Mouse (Mus musculus): ENCODE measurements around the gene Zfp292. TPM values are rescaled to one million over a fixed set of nuclear protein-coding genes. Genes with fewer than 3 reads are reported as not detected.

The Zfp292 gene
- polyA plus RNA-seq, 1 experiment, result 1.8 TPM

GRCm38 (mm10) chr4:34782730-34783129 lies 100.0 kb downstream of the Zfp292 start:
- no peak overlapping the region for H3K4me2 ChIP-seq (ENCODE audit: low read depth)
- H3K79me2 ChIP-seq (ENCODE audit: control insufficient read depth, insufficient read depth), result no peaks in the 10 kb centered on the region
- TF ChIP-seq POLR2AphosphoS2 (IDR thresholded peaks at IDR 0.05; ENCODE audit: insufficient read length, low read depth) (no peak), MYOG (IDR thresholded peaks at IDR 0.05; ENCODE audit: control insufficient read depth in 1 of 3, insufficient read depth in 1 of 3, insufficient read length in 2 of 3, low read depth in 2 of 3) (no peak), REST (IDR thresholded peaks at IDR 0.05; ENCODE audit: insufficient read depth, insufficient read length) (no peak), USF1 (IDR thresholded peaks at IDR 0.05; ENCODE audit: low read depth) (no peak), MAX (IDR thresholded peaks at IDR 0.05; ENCODE audit: low read depth) (no peak), TCF3 (IDR thresholded peaks at IDR 0.05; ENCODE audit: insufficient read length, low read depth) (no peak), TCF12 (IDR thresholded peaks at IDR 0.05; ENCODE audit: insufficient read depth, poor library complexity, severe bottlenecking) (no peak), E2F4 (IDR thresholded peaks at IDR 0.05; ENCODE audit: insufficient read depth) (no peak), MYOD1 (IDR thresholded peaks at IDR 0.05; ENCODE audit: control insufficient read depth in 1 of 3, insufficient read length in 2 of 3, low read depth in 2 of 3) (no peak), CEBPB (IDR thresholded peaks at IDR 0.05; ENCODE audit: insufficient read depth, poor library complexity, severe bottlenecking) (no peak), POLR2A (IDR thresholded peaks at IDR 0.05; ENCODE audit: insufficient read length, low read depth) (no peak), SRF (IDR thresholded peaks at IDR 0.05; ENCODE audit: control insufficient read depth, insufficient read length, low read depth) (no peak)
- H3K27me3 ChIP-seq (ENCODE audit: control insufficient read depth, insufficient read depth, insufficient read length), result no peaks in the 10 kb centered on the region
- no peak overlapping the region for H3K4me3 ChIP-seq
- no peaks in the 10 kb centered on the region for H3K36me3 ChIP-seq (ENCODE audit: control insufficient read depth, insufficient read depth)
- no peak overlapping the region for H3ac ChIP-seq (ENCODE audit: control insufficient read depth, insufficient read length)

- Histone ChIP-seq H3K4me3 (peak within 1 kb of the TSS; percentile 60), H3K27me3 (ENCODE audit: control insufficient read depth, insufficient read depth, insufficient read length) (no peaks in the 10 kb centered on the region), H3ac (ENCODE audit: control insufficient read depth, insufficient read length) (no peak within 1 kb of the TSS), H3K4me2 (ENCODE audit: low read depth) (peak within 1 kb of the TSS; percentile 91), H3K79me2 (ENCODE audit: control insufficient read depth, insufficient read depth) (no peaks in the 10 kb centered on the region), H3K36me3 (ENCODE audit: control insufficient read depth, insufficient read depth) (no peaks in the 10 kb centered on the region)
- TF ChIP-seq USF1 (IDR thresholded peaks at IDR 0.05; ENCODE audit: low read depth) (no peak), MAX (IDR thresholded peaks at IDR 0.05; ENCODE audit: low read depth) (no peak), MYOG (IDR thresholded peaks at IDR 0.05; ENCODE audit: control insufficient read depth in 1 of 3, insufficient read depth in 1 of 3, insufficient read length in 2 of 3, low read depth in 2 of 3) (peak in 1 of 3 experiments; percentile 26), CEBPB (IDR thresholded peaks at IDR 0.05; ENCODE audit: insufficient read depth, poor library complexity, severe bottlenecking) (no peak), REST (IDR thresholded peaks at IDR 0.05; ENCODE audit: insufficient read depth, insufficient read length) (no peak), E2F4 (IDR thresholded peaks at IDR 0.05; ENCODE audit: insufficient read depth) (no peak), POLR2A (IDR thresholded peaks at IDR 0.05; ENCODE audit: insufficient read length, low read depth) (peak; percentile 72), TCF12 (IDR thresholded peaks at IDR 0.05; ENCODE audit: insufficient read depth, poor library complexity, severe bottlenecking) (no peak), TCF3 (IDR thresholded peaks at IDR 0.05; ENCODE audit: insufficient read length, low read depth) (no peak), MYOD1 (IDR thresholded peaks at IDR 0.05; ENCODE audit: control insufficient read depth in 1 of 3, insufficient read length in 2 of 3, low read depth in 2 of 3) (no peak), SRF (IDR thresholded peaks at IDR 0.05; ENCODE audit: control insufficient read depth, insufficient read length, low read depth) (no peak), POLR2AphosphoS2 (IDR thresholded peaks at IDR 0.05; ENCODE audit: insufficient read length, low read depth) (peak; percentile 71)
Observed at GRCm38 (mm10) chr4:34777677-34778527, 104.9 kb downstream of the Zfp292 start, which contains the start of gene Smim8. Gene Smim8, minus strand, starts transcription at chr4:34778423.

- H3K4me3 ChIP-seq, result no peak overlapping the region
- no peak for TF ChIP-seq MAX (IDR thresholded peaks at IDR 0.05; ENCODE audit: low read depth)
- no peak for TF ChIP-seq USF1 (IDR thresholded peaks at IDR 0.05; ENCODE audit: low read depth)
- no peak for TF ChIP-seq TCF12 (IDR thresholded peaks at IDR 0.05; ENCODE audit: insufficient read depth, poor library complexity, severe bottlenecking)
- no peak for TF ChIP-seq MYOD1 (IDR thresholded peaks at IDR 0.05; ENCODE audit: control insufficient read depth in 1 of 3, insufficient read length in 2 of 3, low read depth in 2 of 3)
- no peak for TF ChIP-seq POLR2AphosphoS2 (IDR thresholded peaks at IDR 0.05; ENCODE audit: insufficient read length, low read depth)
- TF ChIP-seq CEBPB (IDR thresholded peaks at IDR 0.05; ENCODE audit: insufficient read depth, poor library complexity, severe bottlenecking), result no peak
- no peak for TF ChIP-seq REST (IDR thresholded peaks at IDR 0.05; ENCODE audit: insufficient read depth, insufficient read length)
- TF ChIP-seq E2F4 (IDR thresholded peaks at IDR 0.05; ENCODE audit: insufficient read depth), result no peak
- TF ChIP-seq TCF3 (IDR thresholded peaks at IDR 0.05; ENCODE audit: insufficient read length, low read depth), result no peak
- TF ChIP-seq SRF (IDR thresholded peaks at IDR 0.05; ENCODE audit: control insufficient read depth, insufficient read length, low read depth), result no peak
- no peak for TF ChIP-seq MYOG (IDR thresholded peaks at IDR 0.05; ENCODE audit: control insufficient read depth in 1 of 3, insufficient read depth in 1 of 3, insufficient read length in 2 of 3, low read depth in 2 of 3)
- TF ChIP-seq POLR2A (IDR thresholded peaks at IDR 0.05; ENCODE audit: insufficient read length, low read depth), result no peak
- H3K36me3 ChIP-seq (ENCODE audit: control insufficient read depth, insufficient read depth), result no peaks in the 10 kb centered on the region
- H3K4me2 ChIP-seq (ENCODE audit: low read depth), result no peak overlapping the region
- no peaks in the 10 kb centered on the region for H3K27me3 ChIP-seq (ENCODE audit: control insufficient read depth, insufficient read depth, insufficient read length)
- no peaks in the 10 kb centered on the region for H3K79me2 ChIP-seq (ENCODE audit: control insufficient read depth, insufficient read depth)
- no peak overlapping the region for H3ac ChIP-seq (ENCODE audit: control insufficient read depth, insufficient read length)
Observed at GRCm38 (mm10) chr4:34771652-34772371, 110.9 kb downstream of the Zfp292 start.

GRCm38 (mm10) chr4:34756163-34756562 lies 126.6 kb downstream of the Zfp292 start, which contains the start of gene Gm136:
Gene Gm136, minus strand, starts transcription at chr4:34756263.
- Histone ChIP-seq H3K4me2 (ENCODE audit: low read depth) (no peak within 1 kb of the TSS), H3K4me3 (no peak within 1 kb of the TSS), H3ac (ENCODE audit: control insufficient read depth, insufficient read length) (no peak within 1 kb of the TSS), H3K27me3 (ENCODE audit: control insufficient read depth, insufficient read depth, insufficient read length) (peaks cover 13% of the 10 kb centered on the region), H3K79me2 (ENCODE audit: control insufficient read depth, insufficient read depth) (no peaks in the 10 kb centered on the region), H3K36me3 (ENCODE audit: control insufficient read depth, insufficient read depth) (no peaks in the 10 kb centered on the region)
- TF ChIP-seq MAX (IDR thresholded peaks at IDR 0.05; ENCODE audit: low read depth), result no peak
- no peak for TF ChIP-seq TCF12 (IDR thresholded peaks at IDR 0.05; ENCODE audit: insufficient read depth, poor library complexity, severe bottlenecking)
- no peak for TF ChIP-seq USF1 (IDR thresholded peaks at IDR 0.05; ENCODE audit: low read depth)
- TF ChIP-seq MYOG (IDR thresholded peaks at IDR 0.05; ENCODE audit: control insufficient read depth in 1 of 3, insufficient read depth in 1 of 3, insufficient read length in 2 of 3, low read depth in 2 of 3), result no peak
- TF ChIP-seq CEBPB (IDR thresholded peaks at IDR 0.05; ENCODE audit: insufficient read depth, poor library complexity, severe bottlenecking), result no peak
- TF ChIP-seq E2F4 (IDR thresholded peaks at IDR 0.05; ENCODE audit: insufficient read depth), result no peak
- TF ChIP-seq SRF (IDR thresholded peaks at IDR 0.05; ENCODE audit: control insufficient read depth, insufficient read length, low read depth), result no peak
- no peak for TF ChIP-seq POLR2AphosphoS2 (IDR thresholded peaks at IDR 0.05; ENCODE audit: insufficient read length, low read depth)
- TF ChIP-seq TCF3 (IDR thresholded peaks at IDR 0.05; ENCODE audit: insufficient read length, low read depth), result no peak
- no peak for TF ChIP-seq REST (IDR thresholded peaks at IDR 0.05; ENCODE audit: insufficient read depth, insufficient read length)
